Mouse (Mus musculus) testis, postnatal 10 days (tissue): ENCODE data around the gene Adcyap1r1.

Experiments used
- DNase-seq: peaks from one replicate; pipeline ENCODE4 v3.0.0; 2021; ENCODE audit warnings: low spot score

Adcyap1r1 gene

DNA sequence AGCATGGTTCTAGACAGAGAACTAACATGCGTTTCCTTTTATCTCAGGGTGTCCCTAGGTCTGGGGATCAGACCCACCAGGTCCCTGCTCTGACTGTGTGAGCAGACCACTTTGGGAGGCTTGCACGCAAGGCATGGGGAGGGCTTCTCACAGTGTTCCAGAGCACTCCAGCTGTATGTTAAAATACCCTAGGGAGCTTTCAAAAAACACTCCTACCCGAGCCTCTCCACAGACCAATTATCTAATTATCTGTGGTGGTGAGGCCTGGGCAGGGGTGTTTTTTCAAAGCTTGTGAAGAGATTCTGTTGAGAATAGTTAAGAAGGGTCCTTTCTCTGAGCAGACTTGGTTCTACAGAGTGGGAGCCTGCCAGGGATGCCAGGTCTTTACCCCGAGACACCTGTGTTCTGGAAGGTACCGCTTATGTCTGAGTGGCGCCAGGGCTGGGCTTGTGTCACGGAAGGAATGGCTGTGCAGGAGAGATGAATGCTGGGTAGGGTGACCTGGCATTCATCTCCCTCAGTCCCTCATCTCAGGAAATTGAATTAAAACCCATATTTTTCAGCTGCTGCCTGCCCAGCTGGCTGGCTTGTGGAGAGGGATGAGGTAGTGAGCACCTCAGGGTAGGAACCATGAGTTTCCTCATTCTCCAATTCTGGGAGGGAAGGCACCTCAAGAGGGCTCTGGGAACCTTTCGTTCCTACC, 2.7 kb upstream of the Adcyap1r1 start:
- DNase-seq, result no peak

DNA sequence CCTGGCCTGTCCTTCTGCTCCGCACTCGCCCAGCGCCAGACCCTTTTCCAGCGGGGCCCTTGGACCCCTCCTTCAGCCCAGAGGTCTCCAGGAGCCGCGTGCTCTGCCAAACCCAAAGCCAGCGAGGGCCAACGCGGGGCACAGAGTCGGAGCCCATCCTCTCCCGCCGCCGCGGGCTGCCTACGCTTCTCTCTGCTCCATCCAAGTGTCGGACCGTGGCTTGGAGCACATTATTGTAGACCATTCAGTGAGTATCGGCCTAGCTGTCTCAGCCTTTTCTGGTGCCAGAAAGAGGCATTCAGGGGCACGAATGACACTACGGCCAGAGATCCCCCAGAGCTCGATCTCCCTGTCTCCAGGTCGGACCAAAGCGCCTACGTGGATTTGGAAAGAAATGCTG, 603 bp downstream of the Adcyap1r1 start:
- no peak for DNase-seq

GRCm38 (mm10) chr6:55453548-55453947, 1.8 kb downstream of the Adcyap1r1 start:
- no peak for DNase-seq

DNA sequence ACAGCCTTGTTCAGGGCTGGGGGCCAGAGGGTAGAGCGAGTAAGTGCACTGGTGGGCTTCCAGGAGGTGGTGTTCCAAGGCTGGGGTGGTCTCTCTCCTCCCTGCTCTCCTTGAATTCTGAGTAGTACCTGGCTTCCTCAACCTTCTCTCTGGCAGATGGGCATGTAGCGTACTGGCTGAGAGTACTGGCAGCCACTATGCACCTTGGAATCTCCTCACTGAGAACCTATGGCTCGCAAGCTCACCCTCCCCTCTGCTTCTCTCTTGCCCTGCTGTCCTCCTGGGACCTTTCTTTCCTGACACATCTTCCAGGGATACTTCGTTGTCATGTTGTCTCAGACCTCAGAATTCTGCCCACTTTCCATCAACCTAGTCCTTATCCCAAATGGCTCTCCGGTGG, 3.9 kb downstream of the Adcyap1r1 start:
- no peak for DNase-seq

- no peak for DNase-seq
Observed at GRCm38 (mm10) chr6:55457727-55458126, 5.9 kb downstream of the Adcyap1r1 start.

DNA sequence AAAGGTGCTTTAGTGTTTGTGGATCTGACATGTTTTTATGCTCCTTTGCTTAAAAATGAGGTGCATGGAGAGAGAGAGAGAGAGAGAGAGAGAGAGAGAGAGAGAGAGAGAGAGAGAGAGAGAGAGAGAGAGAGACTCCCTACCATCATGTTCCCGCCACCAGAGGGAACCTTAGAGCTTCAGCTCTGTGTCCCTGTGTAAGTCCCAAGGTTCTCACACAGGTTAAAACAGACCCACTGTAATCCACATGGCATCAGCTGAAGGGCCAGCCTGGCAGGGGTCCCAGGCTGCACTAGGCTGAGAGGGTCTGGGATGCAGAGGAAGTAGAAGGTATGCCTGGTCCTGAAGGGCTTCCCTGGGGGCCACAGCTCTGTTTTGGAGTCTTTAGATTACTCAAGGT, 6.4 kb downstream of the Adcyap1r1 start:
- DNase-seq, result no peak

DNA sequence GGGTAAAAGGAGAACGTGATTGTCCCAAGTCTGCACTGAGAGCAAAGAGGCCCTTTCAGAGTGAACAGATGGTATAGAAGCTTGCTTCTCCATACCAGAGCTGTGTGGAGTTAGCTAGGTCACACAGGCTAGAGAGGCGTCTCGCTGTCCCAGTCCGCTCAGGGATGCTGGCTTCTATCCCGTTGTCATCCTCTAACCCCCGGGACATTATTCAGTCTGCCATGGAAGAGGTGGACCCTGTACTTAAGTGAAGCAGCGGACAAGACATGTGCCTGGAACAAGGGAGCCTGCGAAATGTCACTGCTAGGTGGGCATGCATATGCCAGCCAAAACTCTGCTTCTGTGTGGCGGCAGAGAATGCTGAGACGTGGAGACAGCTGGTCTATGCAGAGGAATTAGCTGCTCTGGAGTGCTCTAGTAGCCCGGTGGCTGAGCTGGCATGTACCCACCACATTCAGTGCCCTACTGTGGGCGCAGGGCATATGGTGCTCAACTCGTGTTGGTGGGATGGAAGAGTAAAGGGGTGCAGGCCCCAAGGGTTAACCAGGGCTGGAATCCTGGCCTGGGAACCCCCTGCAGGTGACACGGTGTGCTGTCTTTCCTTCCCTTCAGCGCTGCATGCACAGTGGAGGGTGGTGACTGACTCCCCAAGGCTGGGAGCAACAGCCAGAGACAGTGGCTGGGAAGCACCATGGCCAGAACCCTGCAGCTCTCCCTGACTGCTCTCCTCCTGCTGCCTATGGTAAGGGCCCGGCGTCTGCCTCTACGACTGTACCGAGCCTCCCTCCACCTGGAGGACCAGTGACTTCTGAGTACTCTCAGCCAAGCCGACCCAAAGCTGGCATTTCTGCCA, 8.0 kb downstream of the Adcyap1r1 start:
- DNase-seq, result no peak

DNA sequence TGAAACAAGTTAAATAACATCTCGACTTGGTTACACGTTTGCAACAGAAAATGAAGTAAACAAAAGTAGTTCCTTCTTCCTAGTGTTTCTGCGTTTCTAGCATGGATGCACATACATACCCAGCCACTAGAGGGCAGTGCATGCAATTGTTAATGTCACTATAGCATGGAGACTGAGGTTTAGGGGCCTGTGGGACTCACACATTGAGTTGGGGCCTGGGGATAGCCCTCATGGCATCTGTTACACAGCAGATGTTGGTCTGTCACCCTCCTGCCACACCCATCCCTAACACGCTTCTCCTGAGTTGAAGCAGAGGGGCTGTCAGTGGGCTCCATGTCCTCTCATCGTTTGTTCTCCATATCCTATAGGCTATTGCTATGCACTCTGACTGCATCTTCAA, 9.4 kb downstream of the Adcyap1r1 start:
- DNase-seq, result no peak

DNA sequence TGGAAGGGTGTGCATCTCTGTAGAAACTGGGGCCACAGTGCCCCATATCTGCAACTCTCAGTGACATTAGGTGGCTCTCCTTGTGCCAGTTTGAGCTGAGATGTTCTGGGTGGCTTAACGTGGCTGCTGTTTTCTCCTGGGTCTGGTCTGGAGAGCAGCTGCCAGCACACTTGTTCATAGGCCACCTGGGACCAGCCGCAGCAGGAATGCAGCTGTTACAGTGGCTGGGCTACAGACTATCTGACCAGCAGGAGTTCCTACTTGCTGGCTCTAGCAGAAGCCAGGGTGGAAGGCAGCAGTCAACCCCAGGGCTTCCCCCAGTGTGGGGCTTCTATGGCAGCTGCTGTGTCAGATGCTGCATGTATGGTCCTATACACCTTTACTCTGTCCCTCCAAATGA, 9.9 kb downstream of the Adcyap1r1 start:
- DNase-seq, result no peak

DNA sequence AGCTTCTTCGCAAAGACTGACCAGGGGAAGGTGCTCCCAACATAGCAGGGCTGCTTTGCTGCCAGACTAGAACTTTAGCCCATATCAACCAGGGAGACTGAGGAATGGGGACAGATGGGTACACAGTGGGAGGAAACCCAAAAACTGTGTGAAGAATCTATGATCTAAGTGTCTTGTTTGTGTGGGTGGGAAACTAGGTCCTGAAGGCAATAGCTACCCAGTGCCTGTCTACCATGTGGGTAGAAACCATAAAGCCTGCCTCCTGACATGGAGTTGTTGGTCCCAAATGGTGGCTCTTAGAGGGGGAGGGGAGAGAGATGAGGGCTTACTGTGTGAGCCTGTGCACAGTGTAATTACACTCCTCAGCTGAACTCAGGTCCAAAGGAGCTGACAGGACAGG, 10.6 kb downstream of the Adcyap1r1 start:
- DNase-seq, result no peak

GRCm38 (mm10) chr6:55463966-55464365, 12.2 kb downstream of the Adcyap1r1 start:
- peak; percentile 64 for DNase-seq

DNA sequence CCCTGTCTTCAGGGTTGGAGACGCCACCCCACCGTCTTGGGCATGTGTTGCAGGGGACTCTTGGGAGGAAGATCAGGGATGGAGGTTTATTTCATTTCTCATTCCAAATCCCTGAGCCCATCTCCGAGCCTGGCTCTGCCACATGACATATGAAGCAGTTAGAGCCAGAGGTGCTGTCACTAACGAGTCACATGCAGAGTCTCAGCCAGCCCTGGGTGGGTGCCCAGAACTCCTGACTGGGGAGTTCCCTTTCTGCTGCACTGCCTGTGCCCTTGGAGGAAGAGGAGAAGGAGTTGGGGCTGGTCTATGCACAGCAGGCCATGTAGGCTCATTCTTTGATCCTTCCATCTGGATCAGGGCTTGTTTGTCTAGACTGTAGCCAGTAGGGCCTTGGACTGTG, 13.5 kb downstream of the Adcyap1r1 start:
- DNase-seq, result no peak

- no peak for DNase-seq
Observed at GRCm38 (mm10) chr6:55466301-55466761, 14.6 kb downstream of the Adcyap1r1 start.

- DNase-seq, result no peak
Observed at GRCm38 (mm10) chr6:55470691-55471090, 18.9 kb downstream of the Adcyap1r1 start.

- no peak for DNase-seq
Observed at GRCm38 (mm10) chr6:55472381-55472780, 20.6 kb downstream of the Adcyap1r1 start.

- no peak for DNase-seq
Observed at GRCm38 (mm10) chr6:55480988-55481387, 29.2 kb downstream of the Adcyap1r1 start.

DNA sequence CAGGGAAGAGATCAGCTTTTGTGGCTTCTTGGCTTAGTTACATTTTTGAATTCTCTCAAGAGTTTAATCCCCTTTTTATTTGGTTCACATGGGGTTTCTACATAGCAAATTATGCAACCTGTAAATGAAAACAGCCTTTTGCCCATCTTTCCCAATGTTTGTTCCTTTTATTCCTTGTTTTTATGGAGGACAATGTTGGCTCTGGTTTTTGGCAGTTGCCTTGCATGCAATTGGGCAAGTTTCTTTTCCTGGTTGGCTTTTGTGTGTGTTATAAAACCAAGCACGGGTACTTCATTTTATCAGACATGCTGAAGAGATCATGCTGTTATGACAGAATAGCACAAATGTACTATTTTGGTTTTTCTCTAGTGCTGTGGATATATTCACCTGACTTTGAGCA, 30.7 kb downstream of the Adcyap1r1 start:
- DNase-seq, result no peak

DNA sequence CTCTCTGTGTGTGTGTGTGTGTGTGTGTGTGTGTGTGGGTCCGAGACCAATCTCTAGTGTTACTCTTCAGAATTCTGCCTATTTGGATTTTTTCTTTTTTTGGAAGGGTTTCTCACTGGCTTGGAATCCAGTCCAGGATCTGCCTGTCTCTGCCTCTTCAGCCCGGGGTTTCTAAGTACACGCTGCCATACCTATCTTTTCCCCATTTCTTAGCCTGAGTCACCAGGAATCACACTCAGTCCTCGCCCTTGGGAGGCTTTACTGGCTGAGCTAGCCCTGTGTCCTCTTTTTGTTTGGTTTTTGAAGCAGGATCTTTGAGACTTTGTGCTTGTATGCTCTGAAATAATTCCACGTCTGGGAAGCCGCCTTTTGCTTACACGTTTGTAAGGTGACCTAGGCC, 31.6 kb downstream of the Adcyap1r1 start:
- no peak for DNase-seq

DNA sequence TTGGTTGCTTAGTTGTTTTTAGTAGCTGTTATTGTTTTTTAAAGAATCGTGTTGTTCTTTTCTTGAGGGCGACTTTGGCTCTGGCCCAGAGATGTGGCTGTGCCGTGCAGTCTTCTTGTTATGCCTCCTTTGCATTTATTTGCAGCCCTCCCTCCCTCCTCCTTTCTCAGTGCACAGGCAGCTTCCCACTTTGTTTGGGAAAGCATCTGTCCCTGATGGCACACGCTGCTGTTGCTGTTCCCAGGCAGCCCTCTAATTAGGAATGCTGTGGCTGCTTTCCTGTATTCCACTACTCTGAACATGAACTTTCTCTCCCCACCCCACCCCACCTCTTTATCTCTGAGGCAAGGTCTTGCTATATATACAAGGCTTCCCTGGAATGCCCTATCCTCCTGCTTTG, 32.4 kb downstream of the Adcyap1r1 start:
- DNase-seq, result no peak

DNA sequence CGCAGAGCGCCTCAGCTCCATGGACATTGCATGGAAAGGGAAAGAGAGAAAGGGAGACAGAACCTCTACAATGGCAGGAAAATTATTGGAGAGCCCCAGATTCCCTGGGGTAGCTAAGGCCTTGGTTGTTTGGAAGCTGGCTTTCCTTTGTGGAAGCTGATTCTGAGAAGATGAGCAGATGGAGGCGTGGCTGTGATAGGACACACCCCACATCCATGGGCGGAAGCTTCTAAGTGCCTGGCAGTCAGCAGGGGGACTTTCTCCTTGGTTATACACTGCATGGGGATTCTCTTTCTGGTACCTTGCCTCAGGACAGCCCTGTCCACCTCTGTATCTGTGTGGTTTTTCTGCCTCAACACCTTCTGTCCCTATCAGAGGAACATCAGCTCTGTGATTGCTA, 33.4 kb downstream of the Adcyap1r1 start:
- no peak for DNase-seq

DNA sequence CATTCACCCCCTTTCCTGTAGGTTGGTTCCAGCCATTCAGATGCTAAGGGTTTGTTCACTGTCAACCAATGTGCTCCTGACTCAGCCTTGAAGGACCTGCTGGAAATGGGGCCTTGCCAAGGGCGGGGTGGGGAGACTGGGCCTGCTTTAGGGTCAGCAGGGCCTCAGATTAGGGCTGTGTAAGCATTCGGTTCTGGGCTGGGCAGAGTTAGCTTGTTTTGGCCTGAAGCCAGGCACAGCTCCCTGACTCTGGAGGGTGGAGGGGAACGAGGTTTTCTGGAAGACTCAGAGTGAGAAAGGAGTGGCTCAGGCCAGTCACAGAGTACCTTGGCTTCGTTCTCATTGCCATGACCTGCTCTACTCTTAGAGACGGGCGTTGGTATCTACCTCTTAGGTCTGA, 35.9 kb downstream of the Adcyap1r1 start:
- DNase-seq, result peak; percentile 56

- no peak for DNase-seq
Observed at GRCm38 (mm10) chr6:55496201-55496600, 44.4 kb downstream of the Adcyap1r1 start.

DNA sequence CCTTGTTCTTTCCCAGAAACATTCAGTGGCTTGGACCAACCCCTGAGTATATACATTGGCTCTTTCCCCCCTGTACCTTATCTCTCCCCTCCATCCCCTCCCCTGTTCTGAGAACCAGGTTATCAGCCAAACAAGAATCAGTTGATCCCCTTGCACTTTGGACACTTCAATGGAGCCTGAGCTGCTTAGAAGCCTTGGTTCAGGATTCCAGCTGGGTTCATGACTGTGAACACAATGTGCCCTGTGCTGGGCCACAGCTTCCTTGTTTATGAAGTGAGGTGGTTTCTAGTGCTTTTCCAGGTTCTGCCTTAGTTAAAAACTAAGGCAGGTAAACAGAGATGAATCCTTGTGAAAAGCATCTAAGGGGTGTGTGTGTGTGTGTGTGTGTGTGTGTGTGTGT, 47.0 kb downstream of the Adcyap1r1 start:
- DNase-seq, result no peak
